Mouse (Mus musculus) neural tube, embryonic 14.5 days (tissue): Measurements from ENCODE around the gene Sox18. TPM values are rescaled to one million over a fixed set of nuclear protein-coding genes. Genes with fewer than 3 reads are reported as not detected.
A peak's percentile ranks its signal among the peaks of the same experiment; 100 is the strongest.

Experiments
- ATAC-seq: fragments of 200-750 bp; cut with Nextera tagmentation; 2 replicates; pipeline ENCODE4 v1.8.0; 2017; ENCODE audit warnings: low read depth, mild to moderate bottlenecking, moderate TSS enrichment, moderate library complexity
- H3K27ac ChIP-seq: fragments of 300-500 bp; sonication (generic); 2 replicates; pipeline ENCODE4 v1.5.1; 2014; ENCODE audit warnings: low read depth, mild to moderate bottlenecking, control low read depth, low read length, moderate library complexity, mixed read lengths
- H3K27me3 ChIP-seq: fragments of 300-500 bp; sonication (generic); 2 replicates; pipeline ENCODE4 v1.6.1; 2014; ENCODE audit warnings: low read length; ENCODE audit not compliant: control insufficient read depth, insufficient read depth
- H3K36me3 ChIP-seq: fragments of 300-500 bp; sonication (generic); 2 replicates; pipeline ENCODE4 v1.6.1; 2014; ENCODE audit warnings: low read length, mixed read lengths; ENCODE audit not compliant: control insufficient read depth, insufficient read depth
- H3K4me1 ChIP-seq: fragments of 300-500 bp; sonication (generic); 2 replicates; pipeline ENCODE4 v1.6.1; 2014; ENCODE audit warnings: low read length; ENCODE audit not compliant: control insufficient read depth, insufficient read depth
- H3K4me2 ChIP-seq: fragments of 300-500 bp; sonication (generic); 2 replicates; pipeline ENCODE4 v1.6.1; 2014; ENCODE audit warnings: mild to moderate bottlenecking, low read depth, low read length, control low read depth
- H3K4me3 ChIP-seq: fragments of 300-500 bp; sonication (generic); 2 replicates; pipeline ENCODE4 v1.5.1; 2014; ENCODE audit warnings: low read depth, low read length, control low read depth, mixed read lengths
- H3K9ac ChIP-seq: fragments of 300-500 bp; sonication (generic); replicated peaks from 2 replicates; pipeline ENCODE4 v1.6.1; 2014; ENCODE audit warnings: low read depth, mild to moderate bottlenecking, control low read depth, low read length, mixed read lengths
- H3K9me3 ChIP-seq: fragments of 300-500 bp; sonication (generic); 2 replicates; pipeline ENCODE4 v1.6.1; 2016; ENCODE audit warnings: low read length; ENCODE audit not compliant: control insufficient read depth
- WGBS: fragments of 180-500 bp; shearing (Covaris S2); extraction: QIAGEN DNeasy Blood & Tissue Kit; methylation state at CpG from one replicate; pipeline ENCODE4 v1.1.7; 2014; 5-methylcytosine and 5-hydroxymethylcytosine counted together
- polyA plus RNA-seq: library from polyadenylated mRNA; unstranded; fragments of >200 nt; fragmentation: Nextera tagmentation; extraction: Ambion mirVana; gene quantifications from 2 replicates; pipeline ENCODE4 v1.2.1, GENCODE M21; 2014

Gene Sox18
- polyA plus RNA-seq, 1 experiment from 2014 or later = 12.7 TPM

GRCm38 (mm10) chr2:181696801-181697420, 25.5 kb upstream of the Sox18 start:
- Histone ChIP-seq H3K36me3 (no peaks in the 10 kb centered on the region), H3K27me3 (no peaks in the 10 kb centered on the region), H3K9ac (no peak overlapping the region), H3K4me3 (no peak overlapping the region), H3K4me1 (peaks cover 9% of the 10 kb centered on the region; the same call in 1 of the 2 replicates), H3K4me2 (no peak overlapping the region), H3K27ac (no peak overlapping the region), H3K9me3 (no peaks in the 10 kb centered on the region)
- WGBS = 74% methylated on average over 33 of the region's 33 CpGs
- no peak for ATAC-seq

DNA sequence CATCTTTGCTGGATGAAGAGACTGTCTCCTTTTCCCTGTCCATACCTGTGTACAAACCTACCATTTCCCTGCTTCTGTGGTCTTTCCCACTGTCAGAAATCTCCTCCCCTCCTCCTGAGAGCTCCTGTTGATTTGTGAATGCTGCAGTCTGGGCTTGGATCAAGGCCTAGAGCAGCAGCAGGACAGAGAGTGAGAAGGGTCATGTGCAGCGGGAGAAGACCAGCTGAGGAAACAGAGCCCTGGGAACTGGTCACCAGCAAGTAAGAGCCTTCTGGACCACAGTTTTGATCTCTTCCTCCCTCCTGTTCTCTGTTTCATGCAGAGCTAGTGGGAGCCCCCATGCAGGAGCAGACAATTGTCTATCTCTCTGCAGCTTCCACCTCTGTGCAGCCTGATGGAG, 24.3 kb upstream of the Sox18 start:
- Histone ChIP-seq H3K27me3 (no peaks in the 10 kb centered on the region), H3K9me3 (no peaks in the 10 kb centered on the region), H3K27ac (no peak overlapping the region), H3K36me3 (no peaks in the 10 kb centered on the region), H3K4me1 (peaks cover 9% of the 10 kb centered on the region; the same call in 1 of the 2 replicates), H3K9ac (no peak overlapping the region), H3K4me2 (no peak overlapping the region), H3K4me3 (no peak overlapping the region)
- no peak for ATAC-seq
- WGBS = 83% methylated on average over 1 of the region's 1 CpGs

- no peak overlapping the region for H3K9ac ChIP-seq
- 0 out of 2 replicates have a peak, but pooled peaks have one; percentile 5 for ATAC-seq
- WGBS = 94% methylated on average over 3 of the region's 3 CpGs
- H3K9me3 ChIP-seq = no peaks in the 10 kb centered on the region
- no peaks in the 10 kb centered on the region for H3K36me3 ChIP-seq
- H3K4me1 ChIP-seq = peaks cover 9% of the 10 kb centered on the region; the same call in 1 of the 2 replicates
- H3K27ac ChIP-seq = no peak overlapping the region
- H3K27me3 ChIP-seq = no peaks in the 10 kb centered on the region
- H3K4me2 ChIP-seq = peak overlapping the region; percentile 94; the same call in 1 of the 2 replicates
- 0 out of 2 replicates have a peak overlapping the region, but pooled peaks have one; percentile 59 for H3K4me3 ChIP-seq
These were observed 23.1 kb upstream of the Sox18 start for GRCm38 (mm10) chr2:181694581-181694980.

DNA sequence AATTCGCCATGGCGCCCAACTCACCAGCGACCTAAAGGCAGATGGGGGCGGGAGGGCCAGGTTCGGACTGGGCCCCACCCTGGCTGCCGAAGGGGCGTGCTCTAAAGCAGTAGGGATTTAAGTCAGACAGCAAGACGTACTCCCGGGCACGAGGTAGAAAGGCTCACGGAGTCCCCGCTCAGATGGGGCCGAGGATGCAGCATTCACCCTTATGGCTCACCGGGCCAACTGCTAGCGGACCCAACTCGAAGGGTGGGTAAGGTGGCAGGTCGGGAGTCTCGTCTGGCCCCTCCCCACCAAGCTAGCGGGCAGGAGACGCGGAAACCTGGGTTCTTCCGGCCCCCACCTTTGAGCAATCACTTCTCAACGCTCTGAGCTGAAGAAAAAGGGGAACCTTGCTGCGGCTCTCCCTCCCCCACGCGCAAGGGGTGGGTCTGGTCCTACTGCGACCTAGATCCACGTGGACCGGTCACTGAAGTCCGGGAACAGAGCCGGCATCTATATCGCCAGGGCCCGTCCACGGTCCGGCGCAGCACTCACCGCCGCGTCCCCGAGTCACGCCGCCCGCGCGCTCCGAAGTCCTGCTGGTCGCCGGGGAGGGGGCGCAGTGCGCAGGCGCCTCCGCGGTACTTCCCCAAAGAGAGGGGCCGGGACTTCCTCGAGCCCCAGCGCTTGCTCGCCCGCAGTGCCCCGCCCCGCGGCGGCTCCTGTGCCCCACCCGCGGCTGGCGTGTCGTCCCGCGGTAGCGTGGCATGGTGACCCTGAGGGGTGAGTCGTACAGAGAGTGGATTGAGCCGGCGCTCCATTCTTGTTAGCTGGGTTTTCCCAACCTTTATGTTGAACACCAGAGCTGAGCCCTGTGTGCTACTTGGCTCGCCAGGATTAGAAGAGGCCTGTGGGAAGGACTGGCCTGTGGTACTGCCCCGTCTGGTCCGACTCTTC, 22.2 kb upstream of the Sox18 start, which contains the start of gene Rgs19:
TSS of gene Rgs19 (minus strand) at position 639 of the 942 bp plus-strand sequence.
- H3K27me3 ChIP-seq = no peaks in the 10 kb centered on the region
- peak within 1 kb of the TSS; percentile 76 for H3K9ac ChIP-seq
- peaks cover 9% of the 10 kb centered on the region; the same call in 1 of the 2 replicates for H3K4me1 ChIP-seq
- no peaks in the 10 kb centered on the region for H3K9me3 ChIP-seq
- peak within 1 kb of the TSS; percentile 36 for H3K27ac ChIP-seq
- WGBS = under 1% methylated on average over 69 of the region's 75 CpGs
- peak; percentile 86 for ATAC-seq
- peak within 1 kb of the TSS; percentile 94 for H3K4me2 ChIP-seq
- peak within 1 kb of the TSS; percentile 59 for H3K4me3 ChIP-seq
- peaks cover 9% of the 10 kb centered on the region; the same call in 1 of the 2 replicates for H3K36me3 ChIP-seq

DNA sequence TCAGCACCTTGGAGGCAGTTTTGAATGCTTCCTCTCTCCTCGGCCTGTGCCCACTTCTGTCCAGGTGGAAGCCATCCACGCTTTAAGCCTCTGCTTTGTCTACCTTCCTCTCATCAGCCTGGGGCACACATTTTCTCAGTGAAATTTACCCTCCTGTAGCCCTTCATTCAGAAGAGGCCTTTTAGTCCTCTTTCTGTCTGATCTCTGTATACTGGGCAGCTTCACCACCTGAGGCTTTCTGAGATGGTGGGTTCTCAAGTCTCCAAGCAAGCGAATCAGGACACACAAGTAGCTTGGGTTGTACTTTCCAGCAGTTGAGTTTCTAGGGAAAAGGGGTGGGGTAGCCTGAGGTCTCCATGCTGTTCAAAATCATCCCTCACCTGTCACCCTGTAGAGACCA, 20.9 kb upstream of the Sox18 start:
- H3K27ac ChIP-seq = no peak overlapping the region
- H3K4me2 ChIP-seq = peak overlapping the region; percentile 94; the same call in 1 of the 2 replicates
- no peak overlapping the region for H3K4me3 ChIP-seq
- no peaks in the 10 kb centered on the region for H3K27me3 ChIP-seq
- 94% methylated on average over 3 of the region's 3 CpGs for WGBS
- no peak for ATAC-seq
- peaks cover 9% of the 10 kb centered on the region; the same call in 1 of the 2 replicates for H3K4me1 ChIP-seq
- peaks cover 17% of the 10 kb centered on the region; the same call in 1 of the 2 replicates for H3K36me3 ChIP-seq
- H3K9ac ChIP-seq = no peak overlapping the region
- H3K9me3 ChIP-seq = no peaks in the 10 kb centered on the region

DNA sequence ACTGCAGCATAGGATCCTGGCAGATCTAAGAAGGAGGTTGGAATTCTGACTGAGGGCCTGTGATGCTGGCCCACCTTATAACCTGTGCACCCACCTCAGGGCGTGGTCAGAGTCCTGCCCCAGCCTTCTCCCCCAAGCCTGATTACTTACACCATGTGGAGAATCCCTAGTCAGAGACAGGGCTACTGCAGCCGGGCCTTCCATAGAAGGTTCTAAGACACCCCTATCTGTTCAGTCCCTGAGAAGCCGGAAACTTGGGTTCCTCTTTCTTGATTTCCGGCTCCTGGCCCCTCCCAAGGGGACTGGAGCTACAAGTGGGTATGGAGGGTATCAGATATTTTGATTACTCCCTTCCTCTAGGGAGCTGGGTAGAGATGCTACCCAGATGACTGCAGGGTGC, 20.1 kb upstream of the Sox18 start:
- 88% methylated on average over 4 of the region's 4 CpGs for WGBS
- H3K9ac ChIP-seq = no peak overlapping the region

DNA sequence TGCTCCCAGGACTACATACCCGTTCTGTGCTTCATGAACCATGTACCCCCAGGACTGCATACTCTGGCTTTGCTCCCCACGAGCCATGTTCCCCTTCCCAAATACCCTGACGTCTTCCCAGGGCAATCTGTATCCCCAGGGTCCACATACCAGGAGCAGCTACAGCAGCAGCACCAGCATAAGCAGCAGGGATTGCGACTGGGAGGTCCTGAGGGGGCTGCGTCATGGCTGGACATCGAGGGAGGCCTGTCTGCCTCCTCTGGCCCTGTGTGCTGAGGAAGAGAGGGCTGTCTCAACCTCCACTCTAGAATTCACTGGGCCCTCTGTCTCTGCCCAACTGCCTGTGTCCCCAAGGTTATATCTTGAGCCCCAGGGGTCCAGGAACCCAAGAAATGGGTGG, 19.6 kb upstream of the Sox18 start:
- peaks cover 9% of the 10 kb centered on the region; the same call in 1 of the 2 replicates for H3K4me1 ChIP-seq
- H3K27me3 ChIP-seq = no peaks in the 10 kb centered on the region
- H3K4me2 ChIP-seq = no peak overlapping the region
- peaks cover 24% of the 10 kb centered on the region; the same call in 1 of the 2 replicates for H3K36me3 ChIP-seq
- H3K9ac ChIP-seq = no peak overlapping the region
- no peak overlapping the region for H3K4me3 ChIP-seq
- 92% methylated on average over 6 of the region's 6 CpGs for WGBS
- no peaks in the 10 kb centered on the region for H3K9me3 ChIP-seq
- no peak overlapping the region for H3K27ac ChIP-seq
- ATAC-seq = no peak

More for the DNA sequence above, 20.1 kb upstream of the Sox18 start:
- Histone ChIP-seq H3K4me1 (peaks cover 9% of the 10 kb centered on the region; the same call in 1 of the 2 replicates), H3K36me3 (peaks cover 21% of the 10 kb centered on the region; the same call in 1 of the 2 replicates), H3K27ac (no peak overlapping the region), H3K4me2 (no peak overlapping the region), H3K9me3 (no peaks in the 10 kb centered on the region), H3K27me3 (no peaks in the 10 kb centered on the region), H3K4me3 (no peak overlapping the region)
- no peak for ATAC-seq

- 93% methylated on average over 10 of the region's 10 CpGs for WGBS
- H3K9ac ChIP-seq = no peak overlapping the region
- H3K4me2 ChIP-seq = no peak overlapping the region
- H3K9me3 ChIP-seq = no peaks in the 10 kb centered on the region
- H3K27me3 ChIP-seq = no peaks in the 10 kb centered on the region
- H3K36me3 ChIP-seq = peaks cover 27% of the 10 kb centered on the region; the same call in 1 of the 2 replicates
- peaks cover 9% of the 10 kb centered on the region; the same call in 1 of the 2 replicates for H3K4me1 ChIP-seq
- H3K27ac ChIP-seq = no peak overlapping the region
- H3K4me3 ChIP-seq = no peak overlapping the region
- no peak for ATAC-seq
These were observed 18.2 kb upstream of the Sox18 start for GRCm38 (mm10) chr2:181689466-181690160.
